28 mouse cellular contexts compared by ENCODE assay signal in genomic region chr5:104104111-104104510, GRCm38 (mm10). TPM values are rescaled to one million over a fixed set of nuclear protein-coding genes. Genes with fewer than 3 reads are reported as not detected.
A peak's percentile ranks its signal among the peaks of the same experiment; 100 is the strongest.
DNase-seq lines count a peak whose midpoint lies in the region; ATAC-seq and TF ChIP-seq lines count a peak whose summit lies in the region.
"Had no signal": no experiment of that assay in that cellular context is flagged by ENCODE, and none has a peak within 500 bp of the region (broad histone marks: within the 10 kb centered on the region; RNA-seq: fewer than 3 reads in every experiment).

No protein-coding gene starts in this region.

- peaks cover 69% of the 10 kb centered on the region for H3K4me1 ChIP-seq in forebrain, embryonic 10.5 days
- H3K4me1 ChIP-seq in forebrain, embryonic 15.5 days, result peaks cover 18% of the 10 kb centered on the region
- peaks cover 25% of the 10 kb centered on the region for H3K4me1 ChIP-seq in hindbrain, embryonic 15.5 days (replicated peaks)
- H3K4me1 ChIP-seq in hindbrain, embryonic 13.5 days (replicated peaks), result peaks cover 40% of the 10 kb centered on the region
- H3K4me1 ChIP-seq in ES-Bruce4 (ENCODE audit: control insufficient read depth, insufficient read depth, low read length), result peaks cover 12% of the 10 kb centered on the region
- H3K4me1 ChIP-seq in cortical plate, adult 2 months (ENCODE audit: control insufficient read depth, insufficient read depth, low read length), result peaks cover 16% of the 10 kb centered on the region

- H3K9me3 ChIP-seq in forebrain, embryonic 10.5 days, result no peaks in the 10 kb centered on the region
- no peaks in the 10 kb centered on the region for H3K9me3 ChIP-seq in forebrain, embryonic 15.5 days
- H3K9me3 ChIP-seq in hindbrain, embryonic 15.5 days, result no peaks in the 10 kb centered on the region
- no peaks in the 10 kb centered on the region for H3K9me3 ChIP-seq in hindbrain, embryonic 13.5 days
- no peaks in the 10 kb centered on the region for H3K9me3 ChIP-seq in ES-Bruce4 (replicated peaks; ENCODE audit: control insufficient read depth, insufficient read depth, low read length, poor library complexity, severe bottlenecking)
- H3K9me3 ChIP-seq: embryonic facial prominence, embryonic 12.5 days; midbrain, embryonic 12.5 days had no signal

- no peak overlapping the region for H3K4me2 ChIP-seq in forebrain, embryonic 15.5 days (replicated peaks)
- no peak overlapping the region for H3K4me2 ChIP-seq in hindbrain, embryonic 15.5 days
- no peak overlapping the region for H3K4me2 ChIP-seq in hindbrain, embryonic 13.5 days
- H3K4me2 ChIP-seq: embryonic facial prominence, embryonic 12.5 days; liver, embryonic 11.5 days; midbrain, embryonic 12.5 days had no signal

- no peak for TF ChIP-seq POLR2A in ES-Bruce4 (IDR thresholded peaks at IDR 0.05; ENCODE audit: insufficient read depth, low read length)
- no peak for TF ChIP-seq POLR2A in cortical plate, adult 2 months (IDR thresholded peaks at IDR 0.05; ENCODE audit: extremely low read depth, insufficient read depth, low read length)

- no peak for TF ChIP-seq CTCF in ES-Bruce4 (IDR thresholded peaks at IDR 0.05; ENCODE audit: low read depth, low read length)
- no peak for TF ChIP-seq CTCF in cortical plate, adult 2 months (IDR thresholded peaks at IDR 0.05; ENCODE audit: extremely low read depth, insufficient read depth, low read length)

- DNase-seq in forebrain, embryonic 10.5 days (ENCODE audit: extremely low spot score, low spot score), result no peak
- no peak for DNase-seq in left cerebral cortex, postnatal 14 days (ENCODE audit: low spot score in 2 of 2)
- DNase-seq in spleen, adult 18-20 months, result no peak
- DNase-seq: adrenal gland, postnatal 14 days; cerebellum, adult 2 months; cerebellum, postnatal 25 days; gastrocnemius, postnatal 36 days; heart, adult 2 months; heart, postnatal 36 days; kidney, adult 8-10 months; kidney, postnatal 10 days; liver, postnatal 0 days; lung, postnatal 10 days; thymus, adult 18-20 months; thymus, postnatal 36 days had no signal

- H3K4me3 ChIP-seq in forebrain, embryonic 10.5 days, result no peak overlapping the region
- H3K4me3 ChIP-seq in forebrain, embryonic 15.5 days, result no peak overlapping the region
- no peak overlapping the region for H3K4me3 ChIP-seq in hindbrain, embryonic 15.5 days
- H3K4me3 ChIP-seq in hindbrain, embryonic 13.5 days, result no peak overlapping the region
- no peak overlapping the region for H3K4me3 ChIP-seq in ES-Bruce4 (ENCODE audit: low read depth, low read length)
- no peak overlapping the region for H3K4me3 ChIP-seq in cortical plate, adult 2 months (ENCODE audit: insufficient read depth, low read length)
- H3K4me3 ChIP-seq: embryonic facial prominence, embryonic 12.5 days; heart, adult 2 months; midbrain, embryonic 12.5 days had no signal

- ATAC-seq in forebrain, embryonic 15.5 days (replicated peaks), result no peak
- ATAC-seq in hindbrain, embryonic 15.5 days (ENCODE audit: low FRiP score, low read depth), result no peak
- ATAC-seq in hindbrain, embryonic 13.5 days (ENCODE audit: low FRiP score), result no peak
- ATAC-seq: forebrain, embryonic 16.5 days; liver, postnatal 0 days had no signal

- H3K9ac ChIP-seq in forebrain, embryonic 15.5 days (replicated peaks), result no peak overlapping the region
- H3K9ac ChIP-seq in hindbrain, embryonic 15.5 days, result no peak overlapping the region
- no peak overlapping the region for H3K9ac ChIP-seq in hindbrain, embryonic 13.5 days
- no peak overlapping the region for H3K9ac ChIP-seq in ES-Bruce4 (ENCODE audit: low read depth, poor library complexity, severe bottlenecking)
- H3K9ac ChIP-seq: embryonic facial prominence, embryonic 12.5 days; liver, postnatal 0 days; midbrain, embryonic 12.5 days had no signal

- intact Hi-C loops in left cerebral cortex, postnatal 14 days (cut with DNase I), result no loop called here

- WGBS in forebrain, embryonic 10.5 days, result 46% methylated on average over 2 of the region's 2 CpGs
- WGBS in forebrain, embryonic 15.5 days, result 39% methylated on average over 2 of the region's 2 CpGs
- 32% methylated on average over 2 of the region's 2 CpGs for WGBS in hindbrain, embryonic 15.5 days
- 33% methylated on average over 2 of the region's 2 CpGs for WGBS in hindbrain, embryonic 13.5 days

- no peaks in the 10 kb centered on the region for H3K27me3 ChIP-seq in forebrain, embryonic 10.5 days (ENCODE audit: poor library complexity, severe bottlenecking)
- no peaks in the 10 kb centered on the region for H3K27me3 ChIP-seq in forebrain, embryonic 15.5 days
- no peaks in the 10 kb centered on the region for H3K27me3 ChIP-seq in hindbrain, embryonic 15.5 days
- H3K27me3 ChIP-seq in hindbrain, embryonic 13.5 days, result no peaks in the 10 kb centered on the region
- no peaks in the 10 kb centered on the region for H3K27me3 ChIP-seq in ES-Bruce4 (ENCODE audit: control insufficient read depth, insufficient read depth, low read length, poor library complexity, severe bottlenecking)
- H3K27me3 ChIP-seq: embryonic facial prominence, embryonic 12.5 days had no signal

- no peaks in the 10 kb centered on the region for H3K36me3 ChIP-seq in forebrain, embryonic 10.5 days (replicated peaks)
- H3K36me3 ChIP-seq in forebrain, embryonic 15.5 days, result no peaks in the 10 kb centered on the region
- no peaks in the 10 kb centered on the region for H3K36me3 ChIP-seq in hindbrain, embryonic 15.5 days
- H3K36me3 ChIP-seq in hindbrain, embryonic 13.5 days, result no peaks in the 10 kb centered on the region
- H3K36me3 ChIP-seq in ES-Bruce4 (ENCODE audit: control insufficient read depth, insufficient read depth, low read length, poor library complexity, severe bottlenecking), result no peaks in the 10 kb centered on the region
- H3K36me3 ChIP-seq: embryonic facial prominence, embryonic 12.5 days; midbrain, embryonic 12.5 days had no signal

- no peak for TF ChIP-seq EP300 in ES-Bruce4 (IDR thresholded peaks at IDR 0.05; ENCODE audit: insufficient read depth, low read depth, low read length)

- peak overlapping the region; percentile 74 for H3K27ac ChIP-seq in forebrain, embryonic 10.5 days
- no peak overlapping the region for H3K27ac ChIP-seq in forebrain, embryonic 15.5 days (replicated peaks)
- H3K27ac ChIP-seq in hindbrain, embryonic 15.5 days (replicated peaks), result 0 out of 2 replicates have a peak overlapping the region, but pooled peaks have one; percentile 28
- no peak overlapping the region for H3K27ac ChIP-seq in hindbrain, embryonic 13.5 days
- peak overlapping the region; percentile 87 for H3K27ac ChIP-seq in ES-Bruce4 (ENCODE audit: insufficient read depth, low read length)
- peak overlapping the region; percentile 52; the same call in 1 of the 2 replicates for H3K27ac ChIP-seq in cortical plate, adult 2 months (ENCODE audit: insufficient read depth, low read length)
- H3K27ac ChIP-seq: embryonic facial prominence, embryonic 12.5 days; heart, adult 2 months; midbrain, embryonic 12.5 days had no signal

RNA-seq across cellular contexts. Expression of gene Sparcl1, which starts 9.4 kb away (rescaled TPM):
- polyA plus RNA-seq in forebrain, embryonic 10.5 days (2016; fragmentation: Nextera tagmentation; extraction: Ambion mirVana), result 13.3 and 13.4 TPM in 2 replicates
- 84.2 and 92.8 TPM in 2 replicates for polyA plus RNA-seq in forebrain, embryonic 15.5 days (2015; fragmentation: Nextera tagmentation; extraction: Ambion mirVana)
- polyA plus RNA-seq in hindbrain, embryonic 15.5 days (2015; fragmentation: Nextera tagmentation; extraction: Ambion mirVana), result 349 and 369 TPM in 2 replicates
- 150 and 151 TPM in 2 replicates for polyA plus RNA-seq in hindbrain, embryonic 13.5 days (2015; fragmentation: Nextera tagmentation; extraction: Ambion mirVana)
- 0.40 TPM in 1 of 2 replicates, not detected in the other for polyA plus RNA-seq in ES-Bruce4 (2011; ENCODE audit: insufficient read depth, insufficient read length, low read depth, missing spikeins)
- 1,820 and 1,861 TPM in 2 replicates for polyA plus RNA-seq in cortical plate, adult 2 months (2012; rRNA removed)
- total RNA-seq in left cerebral cortex, postnatal 14 days (2021), result 1,000 to 10,000 TPM; 1,229 to 1,307 TPM
- total RNA-seq: MEL had no signal

RNA-seq across cellular contexts. Expression of gene Gm17660, which starts 26.7 kb away (rescaled TPM):
- 0.31 TPM in 1 of 2 replicates, not detected in the other for polyA plus RNA-seq in forebrain, embryonic 10.5 days (2016; fragmentation: Nextera tagmentation; extraction: Ambion mirVana)
- polyA plus RNA-seq in forebrain, embryonic 15.5 days (2015; fragmentation: Nextera tagmentation; extraction: Ambion mirVana), result 0.47 TPM in 1 of 2 replicates, not detected in the other
- 0.59 TPM in 1 of 2 replicates, not detected in the other for polyA plus RNA-seq in hindbrain, embryonic 15.5 days (2015; fragmentation: Nextera tagmentation; extraction: Ambion mirVana)
- polyA plus RNA-seq in hindbrain, embryonic 13.5 days (2015; fragmentation: Nextera tagmentation; extraction: Ambion mirVana), result not detected in 2 replicates
- not detected in 2 replicates for polyA plus RNA-seq in ES-Bruce4 (2011; ENCODE audit: insufficient read depth, insufficient read length, low read depth, missing spikeins)
- 0.25 TPM in 1 of 2 replicates, not detected in the other for polyA plus RNA-seq in cortical plate, adult 2 months (2012; rRNA removed)
- not detected for total RNA-seq in left cerebral cortex, postnatal 14 days (2021)
- total RNA-seq: adrenal gland, postnatal 14 days; heart, adult 2 months; heart, postnatal 36 days; MEL had no signal
- polyA plus RNA-seq: cerebellum, adult 2 months; embryonic facial prominence, embryonic 12.5 days; forebrain, embryonic 16.5 days; heart, adult 2 months; heart, embryonic 14.5 days; intestine, embryonic 14.5 days; limb, embryonic 11.5 days; liver, embryonic 11.5 days; liver, postnatal 0 days; midbrain, embryonic 12.5 days had no signal

RNA-seq across cellular contexts. Expression of gene Nudt9, which starts 58.0 kb away (rescaled TPM):
- 67.9 TPM in 2 replicates for polyA plus RNA-seq in forebrain, embryonic 10.5 days (2016; fragmentation: Nextera tagmentation; extraction: Ambion mirVana)
- polyA plus RNA-seq in forebrain, embryonic 15.5 days (2015; fragmentation: Nextera tagmentation; extraction: Ambion mirVana), result 56.6 and 61.3 TPM in 2 replicates
- polyA plus RNA-seq in hindbrain, embryonic 15.5 days (2015; fragmentation: Nextera tagmentation; extraction: Ambion mirVana), result 65.4 and 67.9 TPM in 2 replicates
- polyA plus RNA-seq in hindbrain, embryonic 13.5 days (2015; fragmentation: Nextera tagmentation; extraction: Ambion mirVana), result 67.0 and 70.4 TPM in 2 replicates
- 32.0 and 34.2 TPM in 2 replicates for polyA plus RNA-seq in ES-Bruce4 (2011; ENCODE audit: insufficient read depth, insufficient read length, low read depth, missing spikeins)
- polyA plus RNA-seq in cortical plate, adult 2 months (2012; rRNA removed), result 75.7 and 82.3 TPM in 2 replicates
- total RNA-seq in left cerebral cortex, postnatal 14 days (2021), result 10 to 100 TPM; 56.4 to 61.9 TPM

Comparison
In these comparisons a context has a peak if more than half of its experiments do, and no peak if none do; other contexts are left out.
1. H3K27ac ChIP-seq: peak in forebrain, embryonic 10.5 days (single experiment), hindbrain, embryonic 15.5 days (single experiment), ES-Bruce4 (single experiment) and cortical plate, adult 2 months (single experiment); none in forebrain, embryonic 15.5 days (single experiment) and hindbrain, embryonic 13.5 days (single experiment).
2. RNA of gene Sparcl1, which starts 9.4 kb away (polyA plus RNA-seq): 1,820 to 1,861 TPM in cortical plate, adult 2 months, 349 to 369 TPM in hindbrain, embryonic 15.5 days, 150 to 151 TPM in hindbrain, embryonic 13.5 days, 84.2 to 92.8 TPM in forebrain, embryonic 15.5 days and 13.3 to 13.4 TPM in forebrain, embryonic 10.5 days; 0.40 TPM in ES-Bruce4; every median in the first group is over 10 times any median in the second.